Mouse (Mus musculus): Measurements from ENCODE around the gene Tagln2. TPM values are rescaled to one million over a fixed set of nuclear protein-coding genes. Genes with fewer than 3 reads are reported as not detected.

Tagln2 gene
- total RNA-seq, 2 experiments from 2014 or later, result 22.8 to 29.5 TPM

Other genes with a start within 250 kb of the Tagln2 start
- under 1 TPM in 1 of 2 experiments, not detected in 1; 0.58 TPM for gene Atp1a4, start 241.6 kb upstream of the Tagln2 start, total RNA-seq (2021)
- gene Igsf8, start 238.4 kb upstream of the Tagln2 start, total RNA-seq (2021), result 100 to 1,000 TPM; 157 to 165 TPM
- 100 to 1,000 TPM; 211 to 226 TPM for gene Atp1a2, start 202.0 kb upstream of the Tagln2 start, total RNA-seq (2021)
- gene Kcnj9, start 170.7 kb upstream of the Tagln2 start, total RNA-seq (2021), result 10 to 100 TPM; 23.5 to 27.4 TPM
- 10 to 100 TPM; 20.4 to 21.3 TPM for gene Kcnj10, start 158.8 kb upstream of the Tagln2 start, total RNA-seq (2021)
- 10 to 100 TPM; 11.1 TPM for gene Pigm, start 123.5 kb upstream of the Tagln2 start, total RNA-seq (2021)
- under 1 TPM in 1 of 2 experiments, not detected in 1; 0.26 TPM for gene Slamf9, start 24.7 kb upstream of the Tagln2 start, total RNA-seq (2021)
- gene Igsf9, start 18.3 kb upstream of the Tagln2 start, total RNA-seq (2021), result 10 to 100 TPM; 57.2 to 67.9 TPM
- gene Cfap45, start 20.8 kb downstream of the Tagln2 start, total RNA-seq (2021), result 1 to 10 TPM; 2.3 to 2.5 TPM
- gene Vsig8, start 55.9 kb downstream of the Tagln2 start, total RNA-seq (2021), result not detected
- gene Slamf8, start 90.5 kb downstream of the Tagln2 start, total RNA-seq (2021), result not detected
- not detected for gene Fcrl6, start 102.5 kb downstream of the Tagln2 start, total RNA-seq (2021)
- gene Dusp23, start 132.9 kb downstream of the Tagln2 start, total RNA-seq (2021), result 1 to 10 TPM; 5.8 to 6.9 TPM
- gene Crp, start 198.0 kb downstream of the Tagln2 start, total RNA-seq (2021), result not detected